Mouse (Mus musculus): ENCODE results near the gene Parg. TPM values are rescaled to one million over a fixed set of nuclear protein-coding genes. Genes with fewer than 3 reads are reported as not detected.
"Not testable (repeated sequence)": the region's sequence is repeated elsewhere in the genome, so short reads cannot be mapped to it uniquely, and the experiment has no call there.

Gene Parg
- polyA plus RNA-seq, 1 experiment from 2014 or later, result 47.1 TPM

- 81% methylated on average over 6 of the region's 6 CpGs for WGBS
- no peaks in the 10 kb centered on the region for H3K9me3 ChIP-seq (ENCODE audit: control insufficient read depth, low read depth, low read length)
- H3K36me3 ChIP-seq (ENCODE audit: control insufficient read depth, insufficient read depth, low read length), result peaks cover 56% of the 10 kb centered on the region
- H3K4me3 ChIP-seq (ENCODE audit: low read depth, low read length), result no peak overlapping the region
- H3K4me1 ChIP-seq (ENCODE audit: control insufficient read depth, insufficient read depth, low read length), result no peaks in the 10 kb centered on the region
- H3K27me3 ChIP-seq (ENCODE audit: control insufficient read depth, insufficient read depth, low read length), result no peaks in the 10 kb centered on the region
- no peak for ATAC-seq (ENCODE audit: insufficient number of reproducible peaks, insufficient read depth, low FRiP score, low read depth)
- H3K27ac ChIP-seq (ENCODE audit: low read length), result no peak overlapping the region
- H3K9ac ChIP-seq (replicated peaks; ENCODE audit: low read depth, low read length), result no peak overlapping the region
- no peak overlapping the region for H3K4me2 ChIP-seq (replicated peaks; ENCODE audit: low read depth, low read length)
Measured at GRCm38 (mm10) chr14:32190627-32191391, 10.9 kb upstream of the Parg start.

DNA sequence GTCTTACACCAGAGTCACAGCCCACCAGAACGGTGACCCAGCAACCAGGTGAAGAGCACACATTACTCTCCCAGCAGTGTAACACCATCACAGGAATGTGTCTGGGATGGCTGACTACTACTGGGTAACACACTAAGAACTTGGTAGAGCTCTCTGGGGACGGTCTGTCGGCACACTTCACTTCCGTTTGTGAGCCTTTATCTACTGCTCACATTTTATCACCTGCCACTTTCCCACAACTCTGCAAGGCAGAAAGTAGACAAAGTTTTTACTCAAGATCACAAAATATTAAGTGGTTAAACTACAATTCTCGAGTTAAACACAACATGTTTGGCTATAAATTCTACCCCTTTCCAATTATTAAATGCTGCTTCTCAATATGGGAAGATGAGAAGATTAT is 9.8 kb upstream of the Parg start:
- whole genome bisulfite sequencing, result 91% methylated on average over 5 of the region's 5 CpGs
- no peak overlapping the region for H3K27ac ChIP-seq (ENCODE audit: low read length)
- no peaks in the 10 kb centered on the region for H3K27me3 ChIP-seq (ENCODE audit: control insufficient read depth, insufficient read depth, low read length)
- no peak for ATAC-seq (ENCODE audit: insufficient number of reproducible peaks, insufficient read depth, low FRiP score, low read depth)
- no peaks in the 10 kb centered on the region for H3K4me1 ChIP-seq (ENCODE audit: control insufficient read depth, insufficient read depth, low read length)
- no peaks in the 10 kb centered on the region for H3K9me3 ChIP-seq (ENCODE audit: control insufficient read depth, low read depth, low read length)
- H3K9ac ChIP-seq (replicated peaks; ENCODE audit: low read depth, low read length), result no peak overlapping the region
- no peak overlapping the region for H3K4me3 ChIP-seq (ENCODE audit: low read depth, low read length)
- H3K36me3 ChIP-seq (ENCODE audit: control insufficient read depth, insufficient read depth, low read length), result peaks cover 47% of the 10 kb centered on the region
- no peak overlapping the region for H3K4me2 ChIP-seq (replicated peaks; ENCODE audit: low read depth, low read length)

DNA sequence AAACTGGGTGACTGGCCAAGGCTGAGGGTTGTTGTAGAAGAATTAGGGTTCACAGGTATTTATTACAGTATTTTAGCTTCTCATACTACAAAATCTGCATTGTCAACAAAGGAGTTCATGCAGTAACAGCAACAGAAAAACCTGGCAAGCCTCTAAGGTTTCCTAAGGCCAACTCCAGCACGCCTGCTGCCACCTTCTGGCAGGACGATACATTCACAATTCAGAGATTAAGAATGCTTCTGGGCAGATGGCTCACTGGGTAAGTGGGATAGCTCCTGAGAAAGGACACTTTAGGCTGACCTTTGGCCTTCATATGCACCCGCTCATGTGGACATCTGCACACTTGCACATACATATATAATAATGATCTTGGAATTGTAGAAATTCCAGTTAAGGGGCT is 9.3 kb upstream of the Parg start:
- no peaks in the 10 kb centered on the region for H3K9me3 ChIP-seq (ENCODE audit: control insufficient read depth, low read depth, low read length)
- no peak overlapping the region for H3K4me3 ChIP-seq (ENCODE audit: low read depth, low read length)
- peaks cover 48% of the 10 kb centered on the region for H3K36me3 ChIP-seq (ENCODE audit: control insufficient read depth, insufficient read depth, low read length)
- H3K27me3 ChIP-seq (ENCODE audit: control insufficient read depth, insufficient read depth, low read length), result no peaks in the 10 kb centered on the region
- 0 out of 2 replicates have a peak, but pooled peaks have one; percentile 28 for ATAC-seq (ENCODE audit: insufficient number of reproducible peaks, insufficient read depth, low FRiP score, low read depth)
- no peak overlapping the region for H3K4me2 ChIP-seq (replicated peaks; ENCODE audit: low read depth, low read length)
- H3K4me1 ChIP-seq (ENCODE audit: control insufficient read depth, insufficient read depth, low read length), result no peaks in the 10 kb centered on the region
- no peak overlapping the region for H3K9ac ChIP-seq (replicated peaks; ENCODE audit: low read depth, low read length)
- H3K27ac ChIP-seq (ENCODE audit: low read length), result no peak overlapping the region
- WGBS, result 40% methylated on average over 3 of the region's 3 CpGs

DNA sequence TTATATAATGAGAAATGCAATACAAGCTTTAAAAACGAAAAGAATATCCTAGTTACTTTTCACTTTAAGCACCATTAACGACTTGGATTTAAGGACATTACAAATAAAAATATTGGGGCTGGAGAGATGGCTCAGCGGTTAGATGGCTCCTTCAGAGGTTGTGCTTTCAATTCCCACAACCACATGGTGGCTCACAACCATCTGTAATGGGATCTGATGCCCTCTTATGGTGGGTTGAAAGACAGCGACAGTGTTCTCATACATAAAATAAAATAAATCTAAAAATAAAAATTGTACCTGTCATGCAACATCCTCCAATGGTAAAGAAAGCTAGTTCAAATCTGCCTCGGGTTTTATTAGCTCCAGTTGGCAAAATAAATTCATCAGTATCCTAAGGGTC is 8.2 kb upstream of the Parg start:
- not testable (repeated sequence) for H3K27me3 ChIP-seq (ENCODE audit: control insufficient read depth, insufficient read depth, low read length); H3K9ac ChIP-seq (replicated peaks; ENCODE audit: low read depth, low read length); H3K9me3 ChIP-seq (ENCODE audit: control insufficient read depth, low read depth, low read length); H3K4me1 ChIP-seq (ENCODE audit: control insufficient read depth, insufficient read depth, low read length); H3K27ac ChIP-seq (ENCODE audit: low read length); ATAC-seq (ENCODE audit: insufficient number of reproducible peaks, insufficient read depth, low FRiP score, low read depth); H3K4me2 ChIP-seq (replicated peaks; ENCODE audit: low read depth, low read length); H3K4me3 ChIP-seq (ENCODE audit: low read depth, low read length)
- WGBS, result 79% methylated on average over 5 of the region's 5 CpGs
- H3K36me3 ChIP-seq (ENCODE audit: control insufficient read depth, insufficient read depth, low read length), result peaks cover 45% of the 10 kb centered on the region

- Histone ChIP-seq H3K36me3 (ENCODE audit: control insufficient read depth, insufficient read depth, low read length) (peaks cover 20% of the 10 kb centered on the region), H3K9ac (replicated peaks; ENCODE audit: low read depth, low read length) (peak overlapping the region; percentile 40), H3K27ac (ENCODE audit: low read length) (no peak overlapping the region), H3K4me1 (ENCODE audit: control insufficient read depth, insufficient read depth, low read length) (peaks cover 15% of the 10 kb centered on the region; the same call in 1 of the 2 replicates), H3K4me2 (replicated peaks; ENCODE audit: low read depth, low read length) (peak overlapping the region; percentile 61), H3K9me3 (ENCODE audit: control insufficient read depth, low read depth, low read length) (no peaks in the 10 kb centered on the region), H3K4me3 (ENCODE audit: low read depth, low read length) (peak overlapping the region; percentile 100), H3K27me3 (ENCODE audit: control insufficient read depth, insufficient read depth, low read length) (no peaks in the 10 kb centered on the region)
- WGBS, result under 1% methylated on average over 26 of the region's 26 CpGs
- ATAC-seq (ENCODE audit: insufficient number of reproducible peaks, insufficient read depth, low FRiP score, low read depth), result peak; percentile 39; the same call in 1 of the 2 replicates
Measured at GRCm38 (mm10) chr14:32201354-32201753, 395 bp upstream of the Parg start.

DNA sequence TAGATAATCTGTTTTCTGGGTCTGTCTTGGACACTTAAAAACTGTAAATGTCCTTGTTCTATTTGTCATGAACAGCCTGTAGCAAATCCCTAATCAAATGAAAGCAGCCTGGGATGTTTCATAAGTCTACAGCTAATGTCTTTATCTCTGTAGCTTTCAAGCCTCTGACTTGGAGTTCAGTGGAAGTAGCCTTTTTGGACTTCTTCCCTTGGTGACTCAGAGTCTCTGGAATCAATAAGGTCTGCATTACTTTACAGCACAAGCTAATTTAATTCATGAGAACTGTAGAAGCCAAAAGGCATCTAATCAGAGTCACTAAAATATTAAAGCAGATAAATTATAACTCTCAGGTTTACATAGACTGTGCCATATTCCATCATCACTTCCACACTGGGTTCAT is 24.9 kb downstream of the Parg start:
- Histone ChIP-seq H3K9ac (replicated peaks; ENCODE audit: low read depth, low read length) (no peak overlapping the region), H3K4me1 (ENCODE audit: control insufficient read depth, insufficient read depth, low read length) (no peaks in the 10 kb centered on the region), H3K4me3 (ENCODE audit: low read depth, low read length) (no peak overlapping the region), H3K27me3 (ENCODE audit: control insufficient read depth, insufficient read depth, low read length) (no peaks in the 10 kb centered on the region), H3K9me3 (ENCODE audit: control insufficient read depth, low read depth, low read length) (no peaks in the 10 kb centered on the region), H3K4me2 (replicated peaks; ENCODE audit: low read depth, low read length) (no peak overlapping the region), H3K27ac (ENCODE audit: low read length) (no peak overlapping the region), H3K36me3 (ENCODE audit: control insufficient read depth, insufficient read depth, low read length) (no peaks in the 10 kb centered on the region)
- ATAC-seq (ENCODE audit: insufficient number of reproducible peaks, insufficient read depth, low FRiP score, low read depth), result no peak

GRCm38 (mm10) chr14:32228996-32229395 is 27.2 kb downstream of the Parg start:
- Histone ChIP-seq H3K4me2 (replicated peaks; ENCODE audit: low read depth, low read length) (no peak overlapping the region), H3K4me3 (ENCODE audit: low read depth, low read length) (no peak overlapping the region), H3K27me3 (ENCODE audit: control insufficient read depth, insufficient read depth, low read length) (no peaks in the 10 kb centered on the region), H3K4me1 (ENCODE audit: control insufficient read depth, insufficient read depth, low read length) (no peaks in the 10 kb centered on the region), H3K27ac (ENCODE audit: low read length) (no peak overlapping the region), H3K9ac (replicated peaks; ENCODE audit: low read depth, low read length) (no peak overlapping the region), H3K9me3 (ENCODE audit: control insufficient read depth, low read depth, low read length) (no peaks in the 10 kb centered on the region), H3K36me3 (ENCODE audit: control insufficient read depth, insufficient read depth, low read length) (no peaks in the 10 kb centered on the region)
- ATAC-seq (ENCODE audit: insufficient number of reproducible peaks, insufficient read depth, low FRiP score, low read depth), result no peak
- WGBS, result 0% methylated on average over 2 of the region's 2 CpGs

DNA sequence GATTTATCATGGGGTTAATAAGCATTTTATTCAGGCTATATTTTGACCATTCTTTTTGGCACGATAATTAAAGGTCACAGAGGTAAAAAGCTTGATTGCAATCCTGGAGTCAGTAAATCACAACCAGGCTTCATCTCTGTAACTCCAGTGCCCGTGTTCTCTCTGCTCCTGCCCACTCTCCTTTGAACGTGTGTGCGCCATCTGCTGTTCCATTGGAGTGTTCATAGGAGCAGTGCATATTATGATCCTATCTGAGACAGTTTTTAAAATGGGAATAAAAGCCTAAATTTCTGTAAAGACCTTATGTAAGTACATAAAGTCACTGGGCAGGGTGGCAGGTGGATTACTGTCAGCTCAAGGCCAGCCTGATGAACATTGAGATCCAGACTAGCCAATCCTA is 40.7 kb downstream of the Parg start:
- no peaks in the 10 kb centered on the region for H3K27me3 ChIP-seq (ENCODE audit: control insufficient read depth, insufficient read depth, low read length)
- H3K36me3 ChIP-seq (ENCODE audit: control insufficient read depth, insufficient read depth, low read length), result peaks cover 17% of the 10 kb centered on the region
- 74% methylated on average over 4 of the region's 4 CpGs for WGBS
- no peak overlapping the region for H3K4me2 ChIP-seq (replicated peaks; ENCODE audit: low read depth, low read length)
- no peak for ATAC-seq (ENCODE audit: insufficient number of reproducible peaks, insufficient read depth, low FRiP score, low read depth)
- H3K9me3 ChIP-seq (ENCODE audit: control insufficient read depth, low read depth, low read length), result no peaks in the 10 kb centered on the region
- no peak overlapping the region for H3K9ac ChIP-seq (replicated peaks; ENCODE audit: low read depth, low read length)
- H3K27ac ChIP-seq (ENCODE audit: low read length), result no peak overlapping the region
- no peaks in the 10 kb centered on the region; the same call in 1 of the 2 replicates for H3K4me1 ChIP-seq (ENCODE audit: control insufficient read depth, insufficient read depth, low read length)
- H3K4me3 ChIP-seq (ENCODE audit: low read depth, low read length), result no peak overlapping the region

DNA sequence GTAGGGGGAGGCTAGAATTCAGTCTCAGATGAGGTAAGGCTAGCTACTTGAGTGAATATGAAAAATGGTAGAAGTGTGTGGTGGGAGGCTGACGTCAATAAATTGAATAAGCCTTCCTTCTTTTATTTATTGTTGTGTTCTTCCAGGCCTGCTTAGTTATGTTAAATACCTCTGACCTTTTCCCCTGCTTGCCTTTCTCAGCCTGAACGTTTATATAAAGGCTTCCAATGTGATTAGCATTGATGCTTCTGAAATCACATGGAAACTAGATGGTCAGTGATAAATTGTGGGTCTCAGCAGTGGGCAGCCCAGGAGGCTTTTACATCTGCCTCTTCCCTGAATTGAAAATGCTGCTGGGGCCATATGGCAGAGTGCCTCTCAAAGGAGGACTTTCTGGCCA is 44.3 kb downstream of the Parg start:
- 12% methylated on average over 2 of the region's 2 CpGs for WGBS

More for the DNA sequence above, 44.3 kb downstream of the Parg start:
- peaks cover 12% of the 10 kb centered on the region for H3K36me3 ChIP-seq (ENCODE audit: control insufficient read depth, insufficient read depth, low read length)
- no peak overlapping the region for H3K27ac ChIP-seq (ENCODE audit: low read length)
- H3K4me3 ChIP-seq (ENCODE audit: low read depth, low read length), result no peak overlapping the region
- ATAC-seq (ENCODE audit: insufficient number of reproducible peaks, insufficient read depth, low FRiP score, low read depth), result no peak
- H3K27me3 ChIP-seq (ENCODE audit: control insufficient read depth, insufficient read depth, low read length), result no peaks in the 10 kb centered on the region
- no peaks in the 10 kb centered on the region; the same call in 1 of the 2 replicates for H3K4me1 ChIP-seq (ENCODE audit: control insufficient read depth, insufficient read depth, low read length)
- H3K9me3 ChIP-seq (ENCODE audit: control insufficient read depth, low read depth, low read length), result no peaks in the 10 kb centered on the region
- no peak overlapping the region for H3K4me2 ChIP-seq (replicated peaks; ENCODE audit: low read depth, low read length)
- H3K9ac ChIP-seq (replicated peaks; ENCODE audit: low read depth, low read length), result no peak overlapping the region
